Mouse (Mus musculus) adrenal gland, adult (tissue): ENCODE results near the gene Plch2.

Source experiments
- DNase-seq, 2 experiments: peaks; one replicate each; pipeline ENCODE4 v3.0.0; 2022 to 2023; ENCODE audit warnings: low spot score in 1 of 2; ENCODE audit not compliant: inconsistent age in 2 of 2

The Plch2 gene

DNA sequence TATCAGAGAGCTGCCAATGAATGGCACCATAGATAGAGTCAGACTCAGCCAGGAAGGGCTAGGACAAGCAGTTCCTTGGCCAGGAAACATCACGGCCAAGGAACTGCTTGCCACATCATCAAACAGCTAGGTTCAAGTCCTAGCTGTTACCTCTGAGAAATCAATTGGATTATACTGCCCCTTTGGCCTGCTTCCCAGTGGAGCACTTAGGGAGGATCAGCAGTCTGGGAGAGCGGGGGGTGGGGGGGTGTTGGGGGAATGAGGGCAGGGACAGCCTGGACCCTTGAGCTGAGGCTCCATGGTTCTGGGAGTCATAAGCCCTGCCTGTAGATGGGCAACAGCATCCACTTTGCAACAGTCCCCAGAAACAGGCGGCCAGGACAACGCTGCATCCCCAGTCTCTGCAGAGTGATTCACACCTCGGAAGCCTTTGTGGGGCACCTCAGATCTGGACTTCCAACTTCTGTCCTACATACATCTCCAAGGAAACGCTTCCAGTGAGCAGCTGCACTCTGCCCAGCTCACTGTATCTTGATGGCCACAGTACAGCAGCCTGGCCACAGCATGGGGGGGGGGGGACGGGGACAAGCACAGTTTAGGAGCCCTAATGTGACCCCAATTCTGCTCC lies 34.2 kb downstream of the Plch2 start:
- DNase-seq, result no peak

DNA sequence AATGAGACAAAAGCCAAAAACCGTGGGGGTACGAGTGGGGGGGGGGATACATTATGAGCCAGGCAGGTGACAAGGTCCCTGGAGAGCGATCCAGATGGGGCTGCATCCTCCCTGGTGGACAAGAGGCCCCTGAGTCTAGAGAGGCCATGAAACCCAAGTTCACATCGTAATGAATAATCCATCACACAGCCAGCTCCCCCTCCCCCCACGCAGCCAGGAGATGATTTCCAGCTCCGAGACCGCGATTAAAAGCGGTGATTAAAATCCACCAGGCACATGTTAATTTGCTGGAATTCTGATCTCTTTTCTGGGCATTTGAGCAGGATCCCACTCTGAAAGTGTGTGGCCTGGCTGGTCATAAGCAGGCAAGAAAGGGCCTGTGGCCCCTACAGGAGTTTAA lies 35.8 kb downstream of the Plch2 start:
- DNase-seq, result no peak

DNA sequence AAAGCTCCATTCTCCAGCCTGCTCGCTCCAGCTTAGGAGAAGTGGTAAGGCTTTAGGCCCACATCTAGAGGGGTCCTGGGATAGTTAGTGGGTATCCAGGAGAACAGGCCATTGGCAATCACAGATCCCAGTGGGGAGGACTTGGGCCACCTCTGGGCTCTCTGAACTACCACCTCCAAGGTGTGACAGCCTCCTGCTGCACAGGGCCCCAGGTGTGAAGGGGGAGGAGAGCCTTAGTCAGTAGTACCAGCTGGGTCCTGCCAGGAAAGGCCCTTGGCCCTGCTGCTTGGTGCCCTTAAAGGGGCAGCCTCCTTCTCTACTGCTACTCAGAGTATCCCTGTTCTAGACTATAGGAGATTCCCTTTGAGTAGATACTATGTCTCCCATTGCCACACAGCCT lies 36.4 kb downstream of the Plch2 start:
- no peak for DNase-seq

DNA sequence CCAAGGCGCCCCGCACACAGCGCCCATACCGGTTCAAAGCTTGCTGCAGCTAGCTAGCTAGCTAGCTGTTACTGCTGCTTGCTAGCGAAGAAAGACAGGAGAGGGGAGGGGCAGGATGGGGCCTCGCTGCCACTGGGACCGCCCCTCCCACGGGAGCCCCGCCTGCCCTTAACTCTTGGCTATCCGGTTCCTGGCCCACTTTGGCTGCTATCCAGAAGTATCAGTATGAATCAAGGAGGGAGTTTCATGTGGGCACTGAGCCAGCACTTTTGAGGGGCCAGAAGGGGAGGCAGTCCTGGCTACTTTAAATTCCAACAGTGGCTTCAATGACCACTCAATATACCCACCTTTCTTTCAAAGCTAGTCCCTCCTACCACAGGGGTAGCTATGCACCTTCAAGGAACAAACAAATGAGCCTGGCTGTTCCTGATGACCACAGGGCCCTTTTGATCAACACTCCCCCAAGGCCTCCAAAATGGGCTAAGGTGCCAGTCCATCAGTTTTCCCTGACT lies 37.2 kb downstream of the Plch2 start:
- peak in 1 of 2 experiments; percentile 30 for DNase-seq

DNA sequence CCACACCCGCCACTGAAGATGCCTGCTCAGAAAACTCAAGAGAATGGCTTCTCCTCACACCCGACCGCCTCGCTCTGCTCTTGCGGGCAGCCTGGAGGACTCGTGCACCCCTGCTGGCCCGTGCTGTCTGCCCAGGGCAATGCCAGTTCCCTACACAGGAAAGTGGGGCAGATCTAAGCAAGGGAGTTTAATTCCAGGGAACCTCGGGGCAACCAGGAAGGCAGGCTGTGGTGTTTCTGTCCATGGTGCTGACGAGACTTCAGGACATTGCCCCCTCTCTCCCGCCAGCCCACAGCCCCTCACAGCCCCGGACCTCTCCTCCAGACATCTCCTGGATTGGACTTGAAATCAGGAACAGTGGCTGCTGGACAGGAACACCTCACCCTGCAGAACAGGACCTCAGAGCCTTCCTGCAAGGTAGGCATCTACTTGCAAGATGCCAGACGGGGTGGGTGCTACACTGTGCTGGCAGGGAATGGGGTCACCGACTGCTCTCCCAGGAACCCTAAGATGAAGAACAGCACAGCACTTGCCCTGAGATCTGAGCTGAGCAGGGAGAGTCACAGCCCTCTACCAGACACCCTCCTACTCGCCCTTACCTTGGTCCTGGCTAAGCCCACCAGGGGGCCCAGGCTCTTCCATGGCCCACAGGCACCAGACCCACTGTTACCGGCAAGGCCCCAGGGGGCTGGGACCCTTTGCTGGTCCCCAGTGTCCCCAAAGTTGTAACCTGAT lies 37.8 kb downstream of the Plch2 start:
- DNase-seq, result peak; percentile 13 to 52

DNA sequence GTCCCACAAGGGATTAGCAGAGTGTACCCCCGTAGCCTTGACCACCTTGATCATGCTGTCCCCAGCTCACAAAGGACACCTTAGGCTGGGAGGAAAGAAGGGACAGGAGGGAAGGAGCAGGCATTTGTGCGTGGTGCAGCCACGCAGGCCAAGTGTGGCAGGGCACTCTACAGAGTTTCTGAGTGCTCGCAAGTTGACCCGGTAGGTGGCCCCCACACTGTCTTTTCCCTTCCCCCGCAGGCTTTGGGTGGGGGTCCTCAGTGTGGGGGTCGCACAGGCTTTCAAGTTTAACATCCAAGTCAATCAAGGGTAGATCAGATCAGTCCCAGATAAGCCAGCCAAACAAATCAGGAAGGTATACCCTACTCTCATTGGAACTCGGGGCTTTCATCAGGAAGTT lies 38.5 kb downstream of the Plch2 start:
- DNase-seq, result no peak

DNA sequence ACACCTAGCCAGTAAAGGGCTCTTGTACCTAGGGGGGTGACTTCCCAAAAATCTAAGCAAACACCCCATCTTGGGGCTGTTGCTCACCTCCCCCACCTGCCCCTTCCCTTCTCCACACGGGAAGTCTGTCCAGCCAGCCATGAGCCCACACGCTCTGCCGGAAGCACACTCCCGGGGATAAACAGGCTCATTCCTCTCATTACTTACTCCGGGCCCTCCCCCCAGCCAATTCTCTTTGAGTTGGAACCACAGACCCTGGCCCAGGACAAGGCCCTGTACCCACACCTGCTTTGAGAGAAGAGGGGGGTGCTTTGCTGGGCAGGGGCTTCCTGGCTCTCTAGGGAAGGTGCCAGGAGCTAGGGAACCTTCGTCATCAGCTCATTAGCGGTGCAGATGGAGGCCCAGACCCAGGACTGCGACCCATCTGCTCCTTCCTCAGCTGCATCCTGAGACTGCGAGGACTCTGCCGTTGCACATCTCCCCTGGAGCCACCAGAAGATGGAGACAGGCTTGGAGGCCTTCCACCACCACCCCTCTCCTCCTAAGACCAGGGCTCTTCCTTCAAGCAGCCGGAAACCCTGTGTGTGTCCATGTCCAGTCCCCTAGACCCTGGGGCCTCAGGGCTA lies 39.2 kb downstream of the Plch2 start:
- DNase-seq, result no peak

DNA sequence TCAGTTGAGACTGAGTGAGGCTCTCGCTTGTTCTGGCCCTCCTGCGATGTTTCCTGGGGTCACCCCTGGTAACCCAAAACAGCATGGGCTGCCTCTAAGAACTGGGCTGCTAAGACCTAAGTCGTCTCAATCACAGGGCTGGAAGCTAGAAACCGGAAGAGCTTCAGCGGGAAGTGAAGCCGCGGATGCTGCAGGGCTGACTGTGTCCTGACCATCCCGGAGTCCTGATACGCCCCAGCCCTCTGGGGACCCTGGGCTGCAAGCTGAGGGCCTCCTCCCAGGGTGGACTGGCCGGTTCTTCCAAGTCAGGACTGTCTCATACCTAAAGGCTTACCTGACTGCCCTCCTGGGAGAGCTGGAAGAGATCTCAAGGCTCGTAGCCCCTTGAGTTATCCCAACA lies 39.8 kb downstream of the Plch2 start:
- DNase-seq, result no peak

DNA sequence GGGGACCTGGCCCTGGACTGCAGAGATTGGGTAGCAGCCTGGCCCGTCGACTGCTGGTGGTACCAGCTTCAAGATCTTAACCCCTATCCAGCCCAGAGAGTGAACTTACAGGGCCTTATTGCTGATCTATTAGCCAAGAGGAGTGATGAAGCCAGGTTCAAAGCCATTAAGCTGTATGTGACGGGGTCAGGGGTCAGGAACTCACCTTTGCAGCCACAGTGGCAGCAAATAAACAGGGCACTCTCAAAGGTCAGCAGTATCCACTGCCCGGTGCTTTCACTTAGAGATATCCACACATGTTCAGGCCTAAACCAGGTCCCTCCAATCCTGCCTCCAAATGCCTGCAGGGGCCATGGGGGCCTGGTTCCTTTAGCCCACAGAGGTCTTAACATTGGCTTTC lies 41.0 kb downstream of the Plch2 start:
- no peak for DNase-seq

DNA sequence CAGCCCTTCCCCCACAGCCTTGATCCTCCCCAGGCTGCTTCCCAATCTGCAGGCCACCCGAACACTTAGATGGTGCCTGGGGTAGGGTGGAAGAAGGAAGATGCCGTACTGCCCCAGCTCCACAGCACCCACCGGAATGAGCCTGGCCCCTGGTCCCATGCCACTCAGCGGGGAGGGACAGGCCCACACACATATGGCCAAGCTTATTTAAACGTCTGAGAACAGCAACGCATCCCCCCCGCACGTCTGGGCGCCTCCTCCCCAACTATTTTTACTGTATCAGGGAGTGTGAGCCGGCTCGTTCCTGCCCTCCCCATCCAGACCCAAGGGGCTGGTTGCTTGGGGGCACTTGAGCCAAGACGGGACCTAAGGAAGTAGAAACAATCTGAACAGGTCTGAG lies 41.8 kb downstream of the Plch2 start:
- DNase-seq, result no peak

DNA sequence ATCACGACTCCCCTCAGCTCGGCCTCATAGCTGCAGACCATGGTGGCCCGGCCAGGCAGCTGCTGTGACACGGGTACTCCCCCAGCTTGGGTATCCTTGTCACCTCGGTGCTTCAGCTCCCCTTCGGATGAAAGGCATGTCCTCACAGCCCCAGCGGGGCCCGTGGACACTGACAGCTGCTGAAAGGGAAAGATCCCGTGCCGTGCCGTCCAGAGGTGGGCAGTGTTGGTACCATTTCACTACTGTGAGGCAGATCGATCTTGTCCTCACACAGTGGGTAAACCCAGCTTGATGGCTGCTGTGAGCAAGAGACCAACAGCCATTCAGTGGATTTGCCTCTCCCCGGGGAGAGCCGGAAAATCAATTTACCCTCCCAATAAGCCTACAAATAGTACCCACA lies 42.3 kb downstream of the Plch2 start:
- DNase-seq, result no peak

DNA sequence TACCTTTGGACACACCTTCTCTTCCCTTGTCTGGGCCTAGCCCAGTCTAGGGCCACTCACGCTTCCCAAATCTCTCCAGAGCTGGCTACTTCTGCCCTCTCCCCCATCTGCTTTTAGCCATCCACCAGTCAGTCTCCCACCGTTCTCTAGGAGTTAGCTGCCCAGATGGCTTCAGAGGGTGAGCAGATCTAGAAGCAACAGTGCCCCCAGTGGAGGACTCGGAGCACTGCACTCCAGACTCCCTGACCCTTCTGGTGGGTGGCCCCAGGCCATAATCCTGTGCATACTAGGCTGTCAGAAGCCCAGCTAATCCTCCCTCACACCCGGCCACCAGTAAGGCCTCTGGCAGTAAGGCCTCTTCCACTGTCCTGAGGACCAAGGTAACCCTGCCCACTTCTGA lies 43.8 kb downstream of the Plch2 start:
- DNase-seq, result peak; percentile 40 to 78

DNA sequence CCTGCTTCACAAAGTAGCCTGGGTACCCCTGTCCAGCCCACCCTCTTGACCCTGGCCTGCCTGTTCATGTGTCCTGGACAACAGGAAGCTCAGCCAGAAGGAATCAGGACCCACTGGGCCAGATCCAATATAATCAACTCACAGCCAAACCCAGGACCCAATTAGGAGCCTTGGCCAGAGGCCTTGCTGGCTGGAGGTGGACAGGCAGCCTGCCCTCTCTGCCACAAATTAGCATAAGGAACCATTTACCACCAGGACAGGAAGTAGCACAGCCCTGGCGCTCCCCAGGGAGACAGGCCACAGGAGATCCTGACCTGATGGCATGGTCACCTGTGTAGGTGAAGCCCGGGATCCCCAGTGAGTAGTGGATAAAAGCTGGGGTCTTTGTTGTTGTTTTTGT lies 44.5 kb downstream of the Plch2 start:
- no peak for DNase-seq

DNA sequence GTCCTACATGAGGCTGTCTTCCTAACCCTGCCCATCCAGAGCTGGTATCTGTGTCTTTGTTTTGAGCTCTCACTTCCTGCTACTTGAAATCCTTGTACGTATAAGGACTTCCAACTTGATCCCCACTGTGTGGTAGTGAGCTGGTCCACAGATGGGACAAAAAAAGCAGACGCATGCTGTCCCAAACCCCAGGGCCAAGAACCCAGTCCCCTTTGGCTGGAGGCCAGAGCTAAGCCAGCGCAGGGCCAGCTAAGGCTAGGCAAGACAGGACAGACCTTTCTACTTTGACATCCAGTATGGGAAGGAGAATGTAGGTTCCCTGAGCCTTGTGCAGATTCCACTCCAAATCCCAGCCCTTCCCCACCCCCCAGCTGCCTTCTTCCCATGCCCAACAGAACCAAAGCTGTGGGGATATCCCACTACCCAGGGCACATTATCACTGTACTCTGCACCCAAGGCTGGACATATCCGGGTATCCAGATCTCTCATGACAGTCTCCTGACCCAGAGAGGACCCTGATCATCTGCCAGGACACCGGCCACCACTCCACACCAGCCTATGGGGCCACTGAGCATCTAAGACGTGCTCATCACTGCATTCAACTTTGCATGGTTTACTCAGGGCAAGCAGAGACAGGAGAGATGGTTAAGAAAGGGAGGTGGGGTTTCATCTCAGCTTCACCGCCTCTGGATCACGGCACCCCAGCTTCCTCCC lies 45.1 kb downstream of the Plch2 start:
- DNase-seq, result no peak

DNA sequence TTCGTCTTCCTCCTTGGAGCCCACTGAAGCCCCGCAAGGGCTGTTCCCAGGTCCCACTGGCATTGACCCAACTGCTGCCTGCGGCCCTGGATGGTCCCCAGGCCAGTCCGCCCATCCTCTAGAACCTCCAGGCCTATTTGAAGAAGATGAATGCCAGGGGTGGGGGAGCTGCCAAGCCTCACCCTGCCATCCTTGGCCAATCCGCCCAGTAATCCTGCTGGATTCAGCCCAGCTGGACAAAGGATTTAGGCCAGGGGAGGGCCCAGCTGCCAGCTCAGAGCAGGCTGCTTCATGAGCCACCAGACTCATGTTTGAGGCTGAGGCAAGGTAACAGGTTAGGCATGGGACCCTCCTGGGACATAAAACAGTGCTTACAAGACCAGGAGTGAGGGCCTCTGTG lies 45.7 kb downstream of the Plch2 start:
- DNase-seq, result peak in 1 of 2 experiments; percentile 59

DNA sequence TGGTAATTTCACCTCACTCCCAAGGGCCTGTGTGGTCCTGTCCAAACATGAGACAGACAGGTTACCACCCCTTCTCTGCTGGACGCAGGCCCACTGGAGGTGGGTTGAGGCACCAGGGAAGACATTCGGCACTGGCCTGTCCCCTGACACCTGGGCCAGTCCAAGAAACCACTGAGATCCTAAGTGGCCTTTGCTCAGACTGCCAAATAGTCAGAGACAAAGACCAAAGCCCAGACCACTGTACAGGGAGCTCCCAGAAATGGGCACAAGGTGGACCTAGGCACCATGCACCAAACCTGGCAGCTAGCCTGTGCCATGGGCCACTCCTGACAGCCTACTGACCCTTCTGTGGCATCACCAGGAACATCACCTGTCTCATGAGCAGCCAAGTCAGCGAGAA lies 47.4 kb downstream of the Plch2 start:
- DNase-seq, result no peak

DNA sequence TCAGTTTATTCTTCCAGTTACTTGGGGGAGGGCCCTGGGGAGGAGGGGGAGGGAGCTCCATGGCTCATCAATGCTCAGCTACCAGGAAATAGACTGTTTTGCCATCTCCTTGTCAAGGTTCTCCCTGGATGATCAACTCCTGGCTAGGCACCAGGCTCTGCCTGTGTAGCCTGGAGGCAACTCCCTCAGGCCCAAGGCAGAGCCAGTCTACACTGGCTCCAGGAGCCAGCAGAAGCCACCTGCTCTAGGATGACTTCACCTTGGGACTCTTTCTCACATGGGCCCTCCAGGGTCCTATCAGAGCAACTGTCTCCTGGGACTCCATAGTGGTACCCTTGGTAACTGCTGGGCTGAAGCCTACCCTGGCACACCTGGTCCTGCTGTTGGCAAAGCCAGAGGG lies 48.5 kb downstream of the Plch2 start:
- DNase-seq, result no peak

DNA sequence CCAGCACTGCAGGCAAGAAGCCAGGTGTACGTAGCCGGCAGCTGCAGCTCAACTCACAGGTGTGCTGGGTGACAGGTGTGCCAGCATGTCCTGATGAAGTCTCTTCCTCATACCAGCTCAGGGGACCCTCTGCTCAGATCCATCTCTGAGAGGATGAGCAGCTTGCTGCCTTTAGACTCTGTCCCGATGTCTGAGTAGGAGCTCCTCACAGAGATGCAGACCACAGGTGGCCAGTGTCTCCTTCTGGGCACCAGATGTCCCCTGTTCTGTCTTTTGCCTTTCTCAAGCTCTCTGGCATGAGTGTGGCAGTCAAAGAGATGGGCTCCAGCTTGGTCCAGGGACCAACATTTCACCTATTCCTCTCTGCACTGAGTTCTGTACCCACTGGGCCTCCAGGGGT lies 48.9 kb downstream of the Plch2 start:
- no peak for DNase-seq

DNA sequence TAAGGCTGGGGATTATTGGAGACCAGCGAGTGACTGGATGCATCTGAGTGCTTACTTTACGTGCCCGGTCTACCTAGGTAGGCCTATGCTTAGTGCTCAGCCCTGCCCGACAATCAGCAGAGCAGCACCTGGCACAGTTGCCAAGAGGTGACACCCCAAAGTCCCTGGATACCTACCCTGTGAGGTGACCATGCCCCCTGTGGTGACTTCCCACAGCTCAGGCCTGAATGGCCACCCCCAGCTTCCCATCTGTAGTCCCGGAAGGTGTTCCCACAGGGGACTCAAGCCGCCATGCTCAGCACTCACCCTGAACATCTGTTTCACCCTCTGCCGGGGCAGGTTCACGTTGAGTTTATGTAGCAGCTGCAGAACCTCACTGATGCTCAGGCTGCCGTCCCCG lies 50.3 kb downstream of the Plch2 start:
- DNase-seq, result no peak

DNA sequence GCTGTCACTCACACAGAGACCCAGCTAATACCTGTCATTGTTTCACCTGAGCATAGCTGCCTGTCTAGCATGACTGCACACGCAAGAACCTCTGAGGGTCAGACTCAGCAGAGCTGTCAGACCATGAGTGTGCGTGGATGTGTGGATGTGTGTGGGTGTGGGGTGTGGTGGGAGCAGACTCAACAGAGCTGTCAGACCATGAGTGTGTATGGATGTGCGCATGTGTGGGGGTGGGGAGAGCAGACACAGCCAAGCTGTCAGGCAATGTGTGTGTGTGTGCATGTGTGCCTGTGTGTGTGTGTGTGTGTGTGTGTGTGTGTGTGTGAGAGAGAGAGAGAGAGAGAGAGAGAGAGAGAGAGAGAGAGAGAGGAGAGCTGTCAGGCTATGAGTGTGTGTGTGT lies 51.3 kb downstream of the Plch2 start:
- no peak for DNase-seq

DNA sequence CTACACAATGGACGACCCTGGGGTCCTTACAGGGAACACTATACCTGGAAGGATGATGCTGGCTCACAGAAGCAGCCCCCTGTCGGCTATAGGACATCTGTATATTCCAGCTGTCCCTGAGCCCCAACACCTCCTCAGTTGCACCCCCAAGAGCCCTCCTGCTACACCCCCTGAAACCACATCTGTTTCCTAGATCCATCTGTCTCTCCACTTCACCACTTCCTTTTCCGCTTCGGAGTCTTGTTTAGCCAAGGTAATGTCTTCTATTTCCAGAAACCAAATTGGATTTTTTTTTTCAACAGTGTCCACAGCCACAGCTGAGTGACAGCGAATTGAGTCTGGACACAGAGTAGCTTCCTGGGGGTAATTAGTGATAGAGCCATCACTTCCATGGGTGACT lies 57.2 kb downstream of the Plch2 start:
- no peak for DNase-seq
